Mouse (Mus musculus): ENCODE results near the gene Zhx3. TPM values are rescaled to one million over a fixed set of nuclear protein-coding genes. Genes with fewer than 3 reads are reported as not detected.
A peak's percentile ranks its signal among the peaks of the same experiment; 100 is the strongest.

Gene Zhx3
- polyA plus RNA-seq, 1 experiment from 2014 or later = 20.6 TPM

GRCm38 (mm10) chr2:160798206-160798605 lies 74.6 kb downstream of the Zhx3 start:
- Histone ChIP-seq H3K9me3 (no peaks in the 10 kb centered on the region), H3K4me3 (no peak overlapping the region), H3K27me3 (no peaks in the 10 kb centered on the region), H3K9ac (no peak overlapping the region), H3K27ac (replicated peaks) (no peak overlapping the region), H3K36me3 (no peaks in the 10 kb centered on the region), H3K4me2 (no peak overlapping the region), H3K4me1 (replicated peaks) (no peaks in the 10 kb centered on the region)
- WGBS = 91% methylated on average over 1 of the region's 1 CpGs
- no peak for ATAC-seq (ENCODE audit: low FRiP score, low read depth)

- Histone ChIP-seq H3K9me3 (no peaks in the 10 kb centered on the region), H3K27ac (replicated peaks) (0 out of 2 replicates have a peak overlapping the region, but pooled peaks have one; percentile 5), H3K4me2 (no peak overlapping the region), H3K27me3 (no peaks in the 10 kb centered on the region), H3K4me3 (no peak overlapping the region), H3K9ac (no peak overlapping the region), H3K36me3 (no peaks in the 10 kb centered on the region), H3K4me1 (replicated peaks) (no peaks in the 10 kb centered on the region)
- WGBS = 54% methylated on average over 2 of the region's 2 CpGs
- no peak; the same call in 1 of the 2 replicates for ATAC-seq (ENCODE audit: low FRiP score, low read depth)
Measured at GRCm38 (mm10) chr2:160796973-160797372, 75.8 kb downstream of the Zhx3 start.

- no peaks in the 10 kb centered on the region for H3K27me3 ChIP-seq
- WGBS = 90% methylated on average over 2 of the region's 2 CpGs
- H3K4me3 ChIP-seq = no peak overlapping the region
- H3K9me3 ChIP-seq = no peaks in the 10 kb centered on the region
- no peaks in the 10 kb centered on the region for H3K4me1 ChIP-seq (replicated peaks)
- ATAC-seq (ENCODE audit: low FRiP score, low read depth) = no peak
- H3K4me2 ChIP-seq = no peak overlapping the region
- no peaks in the 10 kb centered on the region for H3K36me3 ChIP-seq
- H3K27ac ChIP-seq (replicated peaks) = no peak overlapping the region
- no peak overlapping the region for H3K9ac ChIP-seq
Measured at GRCm38 (mm10) chr2:160793117-160793516, 79.7 kb downstream of the Zhx3 start.

GRCm38 (mm10) chr2:160789741-160790140 lies 83.1 kb downstream of the Zhx3 start:
- H3K27ac ChIP-seq (replicated peaks) = no peak overlapping the region
- peaks cover 13% of the 10 kb centered on the region for H3K4me1 ChIP-seq (replicated peaks)
- no peaks in the 10 kb centered on the region for H3K9me3 ChIP-seq
- ATAC-seq (ENCODE audit: low FRiP score, low read depth) = no peak
- no peak overlapping the region for H3K4me2 ChIP-seq
- no peaks in the 10 kb centered on the region for H3K36me3 ChIP-seq
- H3K4me3 ChIP-seq = no peak overlapping the region
- H3K27me3 ChIP-seq = no peaks in the 10 kb centered on the region
- no peak overlapping the region for H3K9ac ChIP-seq

GRCm38 (mm10) chr2:160789046-160789445 lies 83.8 kb downstream of the Zhx3 start:
- H3K4me3 ChIP-seq = no peak overlapping the region
- H3K9ac ChIP-seq = no peak overlapping the region
- H3K9me3 ChIP-seq = no peaks in the 10 kb centered on the region
- 94% methylated on average over 1 of the region's 1 CpGs for WGBS
- no peak overlapping the region for H3K27ac ChIP-seq (replicated peaks)
- H3K27me3 ChIP-seq = no peaks in the 10 kb centered on the region
- no peak overlapping the region for H3K4me2 ChIP-seq
- H3K4me1 ChIP-seq (replicated peaks) = peaks cover 13% of the 10 kb centered on the region
- ATAC-seq (ENCODE audit: low FRiP score, low read depth) = no peak
- H3K36me3 ChIP-seq = no peaks in the 10 kb centered on the region

- Histone ChIP-seq H3K9me3 (no peaks in the 10 kb centered on the region), H3K9ac (no peak overlapping the region), H3K27me3 (no peaks in the 10 kb centered on the region), H3K4me1 (replicated peaks) (peaks cover 13% of the 10 kb centered on the region), H3K4me3 (no peak overlapping the region), H3K27ac (replicated peaks) (peak overlapping the region; percentile 72), H3K36me3 (0 out of 2 replicates have a peak, but pooled peaks cover 3% of the 10 kb centered on the region), H3K4me2 (no peak overlapping the region)
- peak; percentile 73; the same call in 1 of the 2 replicates for ATAC-seq (ENCODE audit: low FRiP score, low read depth)
- WGBS = 76% methylated on average over 1 of the region's 1 CpGs
Measured at GRCm38 (mm10) chr2:160786333-160786732, 86.5 kb downstream of the Zhx3 start.

- ATAC-seq (ENCODE audit: low FRiP score, low read depth) = no peak
- Histone ChIP-seq H3K27ac (replicated peaks) (no peak overlapping the region), H3K4me3 (no peak overlapping the region), H3K9me3 (no peaks in the 10 kb centered on the region), H3K27me3 (no peaks in the 10 kb centered on the region), H3K9ac (no peak overlapping the region), H3K4me1 (replicated peaks) (0 out of 2 replicates have a peak, but pooled peaks cover 6% of the 10 kb centered on the region), H3K36me3 (peaks cover 17% of the 10 kb centered on the region), H3K4me2 (no peak overlapping the region)
- 95% methylated on average over 2 of the region's 2 CpGs for WGBS
Measured at GRCm38 (mm10) chr2:160780834-160781219, 92.0 kb downstream of the Zhx3 start.

GRCm38 (mm10) chr2:160780154-160780833 lies 92.5 kb downstream of the Zhx3 start:
- no peak overlapping the region for H3K27ac ChIP-seq (replicated peaks)
- 82% methylated on average over 13 of the region's 13 CpGs for WGBS

GRCm38 (mm10) chr2:160778034-160778433 lies 94.8 kb downstream of the Zhx3 start:
- Histone ChIP-seq H3K9me3 (no peaks in the 10 kb centered on the region), H3K27ac (replicated peaks) (no peak overlapping the region), H3K4me3 (no peak overlapping the region), H3K4me2 (no peak overlapping the region), H3K4me1 (replicated peaks) (no peaks in the 10 kb centered on the region), H3K36me3 (peaks cover 17% of the 10 kb centered on the region), H3K27me3 (no peaks in the 10 kb centered on the region), H3K9ac (no peak overlapping the region)
- WGBS = 82% methylated on average over 2 of the region's 2 CpGs
- ATAC-seq (ENCODE audit: low FRiP score, low read depth) = no peak

More at GRCm38 (mm10) chr2:160780154-160780833, 92.5 kb downstream of the Zhx3 start:
- Histone ChIP-seq H3K27me3 (no peaks in the 10 kb centered on the region), H3K4me1 (replicated peaks) (0 out of 2 replicates have a peak, but pooled peaks cover under 1% of the 10 kb centered on the region), H3K4me2 (no peak overlapping the region), H3K36me3 (peaks cover 17% of the 10 kb centered on the region), H3K9me3 (no peaks in the 10 kb centered on the region), H3K9ac (no peak overlapping the region), H3K4me3 (no peak overlapping the region)
- no peak for ATAC-seq (ENCODE audit: low FRiP score, low read depth)

GRCm38 (mm10) chr2:160771325-160772276 lies 101.2 kb downstream of the Zhx3 start:
- H3K4me1 ChIP-seq (replicated peaks) = 0 out of 2 replicates have a peak, but pooled peaks cover 3% of the 10 kb centered on the region
- no peak overlapping the region for H3K4me2 ChIP-seq
- H3K4me3 ChIP-seq = no peak overlapping the region
- 0 out of 2 replicates have a peak overlapping the region, but pooled peaks have one; percentile 15 for H3K27ac ChIP-seq (replicated peaks)
- H3K27me3 ChIP-seq = no peaks in the 10 kb centered on the region
- no peak for ATAC-seq (ENCODE audit: low FRiP score, low read depth)
- no peaks in the 10 kb centered on the region for H3K36me3 ChIP-seq
- 87% methylated on average over 8 of the region's 8 CpGs for WGBS
- H3K9me3 ChIP-seq = no peaks in the 10 kb centered on the region
- H3K9ac ChIP-seq = no peak overlapping the region

- 85% methylated on average over 1 of the region's 1 CpGs for WGBS
- Histone ChIP-seq H3K36me3 (no peaks in the 10 kb centered on the region), H3K4me1 (replicated peaks) (0 out of 2 replicates have a peak, but pooled peaks cover 3% of the 10 kb centered on the region), H3K9me3 (no peaks in the 10 kb centered on the region), H3K9ac (no peak overlapping the region), H3K27ac (replicated peaks) (no peak overlapping the region), H3K27me3 (no peaks in the 10 kb centered on the region), H3K4me2 (no peak overlapping the region), H3K4me3 (no peak overlapping the region)
- ATAC-seq (ENCODE audit: low FRiP score, low read depth) = no peak
Measured at GRCm38 (mm10) chr2:160770871-160771270, 101.9 kb downstream of the Zhx3 start.

GRCm38 (mm10) chr2:160770409-160770808 lies 102.4 kb downstream of the Zhx3 start:
- Histone ChIP-seq H3K4me3 (no peak overlapping the region), H3K27ac (replicated peaks) (no peak overlapping the region), H3K4me1 (replicated peaks) (0 out of 2 replicates have a peak, but pooled peaks cover 3% of the 10 kb centered on the region), H3K4me2 (no peak overlapping the region), H3K9ac (no peak overlapping the region), H3K36me3 (no peaks in the 10 kb centered on the region), H3K9me3 (no peaks in the 10 kb centered on the region), H3K27me3 (no peaks in the 10 kb centered on the region)
- no peak for ATAC-seq (ENCODE audit: low FRiP score, low read depth)

Measured in hindbrain, embryonic 15.5 days (tissue).